Mouse (Mus musculus) hindbrain, embryonic 14.5 days (tissue): ENCODE data around the gene Htr5a. TPM values are rescaled to one million over a fixed set of nuclear protein-coding genes. Genes with fewer than 3 reads are reported as not detected.

Source experiments
- ATAC-seq: fragments of 200-750 bp; cut with Nextera tagmentation; 2 replicates; pipeline ENCODE4 v1.8.0; 2017; ENCODE audit warnings: moderate number of reproducible peaks, mild to moderate bottlenecking, moderate TSS enrichment, moderate library complexity; ENCODE audit not compliant: low FRiP score
- DNase-seq: peaks from one replicate; pipeline ENCODE4 v3.0.0-alpha.2; 2015; ENCODE audit warnings: low spot score
- H3K27ac ChIP-seq: fragments of 300-500 bp; sonication (generic); 2 replicates; pipeline ENCODE4 v1.5.1; 2014; ENCODE audit warnings: mild to moderate bottlenecking, moderate library complexity
- H3K27me3 ChIP-seq: fragments of 300-500 bp; sonication (generic); 2 replicates; pipeline ENCODE4 v1.6.1; 2014; ENCODE audit warnings: mild to moderate bottlenecking, low read length, mixed read lengths; ENCODE audit not compliant: control insufficient read depth, insufficient read depth
- H3K36me3 ChIP-seq: fragments of 300-500 bp; sonication (generic); replicated peaks from 2 replicates; pipeline ENCODE4 v1.6.1; 2014; ENCODE audit not compliant: control insufficient read depth, insufficient read depth
- H3K4me1 ChIP-seq: fragments of 300-500 bp; sonication (generic); replicated peaks from 2 replicates; pipeline ENCODE4 v1.6.1; 2014; ENCODE audit warnings: antibody characterized with exemption, low read length, mixed read lengths; ENCODE audit not compliant: control insufficient read depth, insufficient read depth
- H3K4me2 ChIP-seq: fragments of 300-500 bp; sonication (generic); replicated peaks from 2 replicates; pipeline ENCODE4 v1.6.1; 2014; ENCODE audit warnings: mild to moderate bottlenecking, moderate library complexity
- H3K4me3 ChIP-seq: fragments of 300-500 bp; sonication (generic); replicated peaks from 2 replicates; pipeline ENCODE4 v1.5.1; 2014; ENCODE audit warnings: mild to moderate bottlenecking, low read length
- H3K9ac ChIP-seq: fragments of 300-500 bp; sonication (generic); 2 replicates; pipeline ENCODE4 v1.6.1; 2014
- H3K9me3 ChIP-seq: fragments of 300-500 bp; sonication (generic); 2 replicates; pipeline ENCODE4 v1.6.1; 2016; ENCODE audit warnings: low read length; ENCODE audit not compliant: control insufficient read depth
- WGBS: fragments of 180-500 bp; shearing (Covaris S2); extraction: QIAGEN DNeasy Blood & Tissue Kit; methylation state at CpG from one replicate; pipeline ENCODE4 v1.1.7; 2014; 5-methylcytosine and 5-hydroxymethylcytosine counted together
- polyA plus RNA-seq: library from polyadenylated mRNA; unstranded; fragments of >200 nt; fragmentation: Nextera tagmentation; extraction: Ambion mirVana; gene quantifications from 2 replicates; pipeline ENCODE4 v1.2.1, GENCODE M21; 2014

Gene Htr5a
- polyA plus RNA-seq, 1 experiment from 2014 or later = 1.7 TPM

- Histone ChIP-seq H3K36me3 (no peaks in the 10 kb centered on the region), H3K4me1 (no peaks in the 10 kb centered on the region), H3K27ac (no peak overlapping the region), H3K4me2 (no peak overlapping the region), H3K9ac (no peak overlapping the region), H3K27me3 (no peaks in the 10 kb centered on the region), H3K4me3 (no peak overlapping the region), H3K9me3 (no peaks in the 10 kb centered on the region)
- DNase-seq (no peak), ATAC-seq (no peak)
- WGBS = 87% methylated on average over 3 of the region's 3 CpGs
Observed at GRCm38 (mm10) chr5:27879726-27880125, 37.8 kb downstream of the Htr5a start.

GRCm38 (mm10) chr5:27880329-27881036 is 38.5 kb downstream of the Htr5a start:
- H3K4me2 ChIP-seq = no peak overlapping the region
- no peaks in the 10 kb centered on the region for H3K9me3 ChIP-seq
- no peak overlapping the region for H3K4me3 ChIP-seq
- H3K4me1 ChIP-seq = no peaks in the 10 kb centered on the region
- no peak for DNase-seq
- H3K9ac ChIP-seq = no peak overlapping the region
- 75% methylated on average over 3 of the region's 3 CpGs for WGBS
- no peaks in the 10 kb centered on the region for H3K36me3 ChIP-seq
- H3K27ac ChIP-seq = no peak overlapping the region
- ATAC-seq = no peak
- H3K27me3 ChIP-seq = no peaks in the 10 kb centered on the region

DNA sequence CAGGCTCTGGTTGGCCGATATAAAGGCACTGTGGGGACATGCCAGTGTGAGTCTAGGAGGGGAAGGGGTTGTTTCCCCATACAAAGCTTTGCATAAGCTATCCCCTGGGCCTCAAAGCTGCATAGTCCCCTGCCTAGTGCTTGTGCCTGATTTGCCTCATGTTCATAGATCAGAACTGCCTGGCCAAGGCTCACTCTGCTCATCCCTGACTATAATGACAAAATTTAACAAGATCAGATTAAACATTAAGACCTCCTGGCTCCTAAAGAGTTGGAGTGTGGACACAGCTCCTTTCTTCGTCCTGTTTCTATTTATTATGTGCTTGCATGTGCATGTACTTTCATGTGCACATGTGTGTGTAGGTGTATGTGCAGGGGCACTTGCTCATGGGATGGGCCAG is 39.3 kb downstream of the Htr5a start:
- Histone ChIP-seq H3K27ac (no peak overlapping the region), H3K9me3 (no peaks in the 10 kb centered on the region), H3K9ac (no peak overlapping the region), H3K36me3 (no peaks in the 10 kb centered on the region), H3K27me3 (no peaks in the 10 kb centered on the region), H3K4me1 (no peaks in the 10 kb centered on the region), H3K4me3 (no peak overlapping the region), H3K4me2 (no peak overlapping the region)
- WGBS = 75% methylated on average over 2 of the region's 2 CpGs
- DNase-seq (no peak), ATAC-seq (no peak)

DNA sequence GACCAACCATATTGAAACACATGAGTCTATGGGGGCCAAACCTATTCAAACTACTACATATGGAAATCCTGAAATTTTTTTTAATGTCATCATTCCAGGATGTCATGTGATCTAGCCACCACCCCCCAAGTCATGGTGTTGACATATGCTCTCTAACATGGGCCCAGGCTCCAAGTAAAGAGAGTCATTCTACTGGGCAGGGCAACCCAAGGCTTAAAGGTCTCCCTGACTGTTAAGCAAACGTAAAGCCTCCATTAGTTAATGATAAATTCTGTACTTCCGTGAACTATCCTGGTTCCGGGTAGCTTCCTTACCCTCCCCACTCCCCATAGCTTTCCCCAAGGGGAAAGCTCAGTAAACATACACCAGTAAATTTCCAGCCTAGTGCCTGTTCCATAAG is 46.1 kb downstream of the Htr5a start:
- Histone ChIP-seq H3K27me3 (no peaks in the 10 kb centered on the region), H3K4me2 (no peak overlapping the region), H3K9me3 (peaks cover 12% of the 10 kb centered on the region), H3K9ac (no peak overlapping the region), H3K4me1 (no peaks in the 10 kb centered on the region), H3K4me3 (no peak overlapping the region), H3K36me3 (no peaks in the 10 kb centered on the region), H3K27ac (no peak overlapping the region)
- 87% methylated on average over 3 of the region's 3 CpGs for WGBS
- ATAC-seq = no peak
- no peak for DNase-seq

- H3K4me3 ChIP-seq = no peak overlapping the region
- H3K27ac ChIP-seq = no peak overlapping the region
- H3K36me3 ChIP-seq = no peaks in the 10 kb centered on the region
- H3K4me1 ChIP-seq = no peaks in the 10 kb centered on the region
- H3K27me3 ChIP-seq = no peaks in the 10 kb centered on the region
- no peak overlapping the region for H3K4me2 ChIP-seq
- no peaks in the 10 kb centered on the region for H3K9me3 ChIP-seq
- no peak for ATAC-seq
- no peak overlapping the region for H3K9ac ChIP-seq
- WGBS = 98% methylated on average over 3 of the region's 3 CpGs
- no peak for DNase-seq
Observed at GRCm38 (mm10) chr5:27895961-27896360, 54.0 kb downstream of the Htr5a start.

DNA sequence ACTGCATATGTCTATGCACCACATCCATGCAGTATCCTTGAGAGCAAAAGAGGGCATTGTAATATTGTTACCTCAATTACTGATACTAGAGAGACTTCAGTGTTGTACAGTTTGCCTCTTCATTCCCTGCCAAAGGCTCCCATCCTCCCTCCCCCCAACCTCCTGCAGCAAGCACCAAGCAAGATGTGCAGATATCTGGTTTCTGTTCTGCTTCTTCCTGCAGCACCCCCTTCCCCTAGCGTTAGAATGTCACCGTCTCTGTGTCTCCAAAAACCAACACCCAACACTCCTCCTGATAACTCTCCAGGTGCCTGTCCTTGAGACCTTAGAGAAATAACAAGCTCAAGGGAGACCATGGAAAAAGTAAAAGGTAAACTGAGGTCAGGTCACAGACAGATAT is 57.8 kb downstream of the Htr5a start:
- no peak for ATAC-seq
- WGBS = 84% methylated on average over 2 of the region's 2 CpGs
- H3K27ac ChIP-seq = no peak overlapping the region

DNA sequence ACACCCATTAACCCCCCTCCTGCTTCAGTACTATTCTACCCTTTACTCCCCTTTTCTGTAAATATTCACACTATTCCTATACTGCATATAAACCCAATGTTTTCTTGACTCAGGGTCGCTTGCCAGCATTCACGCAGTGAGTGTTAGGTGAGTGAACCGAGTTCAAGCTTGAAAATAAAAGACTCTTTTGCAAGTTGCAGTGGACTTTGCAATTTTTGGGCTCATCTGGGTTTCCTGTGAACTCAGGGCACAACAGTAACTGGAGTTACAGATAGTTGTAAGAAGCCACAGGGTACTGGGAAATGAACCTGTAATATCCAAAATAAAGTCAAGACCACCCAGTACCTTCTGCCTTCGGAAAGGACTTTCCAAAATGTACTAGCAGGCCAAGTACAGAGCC is 58.2 kb downstream of the Htr5a start:
- Histone ChIP-seq H3K4me2 (no peak overlapping the region), H3K4me1 (no peaks in the 10 kb centered on the region), H3K27ac (no peak overlapping the region), H3K36me3 (no peaks in the 10 kb centered on the region), H3K9ac (no peak overlapping the region), H3K4me3 (no peak overlapping the region), H3K9me3 (no peaks in the 10 kb centered on the region), H3K27me3 (no peaks in the 10 kb centered on the region)
- DNase-seq = no peak
- WGBS = 90% methylated on average over 4 of the region's 4 CpGs
- no peak for ATAC-seq

More for the DNA sequence above, 57.8 kb downstream of the Htr5a start:
- Histone ChIP-seq H3K9me3 (no peaks in the 10 kb centered on the region), H3K27me3 (no peaks in the 10 kb centered on the region), H3K4me1 (no peaks in the 10 kb centered on the region), H3K36me3 (no peaks in the 10 kb centered on the region), H3K9ac (no peak overlapping the region), H3K4me3 (no peak overlapping the region), H3K4me2 (no peak overlapping the region)
- no peak for DNase-seq

Other genes starting within 250 kb of the Htr5a start
- gene Paxip1, start 50.5 kb upstream of the Htr5a start, polyA plus RNA-seq = 29.5 and 35.1 TPM in 2 replicates
- 79.0 and 92.6 TPM in 2 replicates for gene Insig1, start 229.2 kb downstream of the Htr5a start, polyA plus RNA-seq